Comparison of ENCODE assay signal across 22 mouse cellular contexts in the genomic region with DNA sequence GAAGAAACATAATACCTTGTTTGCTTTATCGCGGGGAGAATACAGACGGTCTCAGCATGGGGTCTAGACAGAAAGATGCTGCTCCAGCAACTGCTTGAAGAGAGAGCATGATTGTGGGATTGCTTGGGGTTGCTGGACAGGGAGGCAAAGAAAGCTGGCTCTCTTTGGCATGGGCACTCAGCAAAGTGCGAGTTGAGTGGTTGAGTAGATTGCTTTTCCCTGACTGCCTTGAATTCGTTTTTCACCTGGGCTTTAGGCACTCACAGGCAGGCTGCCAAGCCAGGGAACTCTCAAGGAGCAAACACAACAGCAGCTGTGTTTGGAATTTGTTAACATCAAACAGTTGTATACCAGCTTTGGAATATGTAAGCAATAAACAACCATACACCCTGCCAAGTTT. TPM values are rescaled to one million over a fixed set of nuclear protein-coding genes. Genes with fewer than 3 reads are reported as not detected.
DNase-seq lines count a peak whose midpoint lies in the region; ATAC-seq and TF ChIP-seq lines count a peak whose summit lies in the region.
"Had no signal": no experiment of that assay in that cellular context is flagged by ENCODE, and none has a peak within 500 bp of the region (broad histone marks: within the 10 kb centered on the region; RNA-seq: fewer than 3 reads in every experiment).

A gene (minus strand): TSS at position 101 of the 400 bp plus-strand sequence.

- H3K4me2 ChIP-seq in forebrain, embryonic 15.5 days (replicated peaks): no peak within 1 kb of the TSS
- H3K4me2 ChIP-seq in forebrain, embryonic 13.5 days: no peak within 1 kb of the TSS
- H3K4me2 ChIP-seq in stomach, embryonic 16.5 days (ENCODE audit: low read depth, low read length): no peak within 1 kb of the TSS
- H3K4me2 ChIP-seq: heart, embryonic 12.5 days; hindbrain, embryonic 15.5 days; limb, embryonic 12.5 days; liver, embryonic 13.5 days; neural tube, embryonic 13.5 days had no signal

- no peak for TF ChIP-seq CTCF in testis, adult 2 months (IDR thresholded peaks at IDR 0.05; ENCODE audit: control insufficient read depth, insufficient read depth, insufficient replicate concordance, low read depth, low read length)

- H3K9ac ChIP-seq in forebrain, embryonic 15.5 days (replicated peaks): no peak within 1 kb of the TSS
- H3K9ac ChIP-seq in forebrain, embryonic 13.5 days: no peak within 1 kb of the TSS
- H3K9ac ChIP-seq in stomach, embryonic 16.5 days (ENCODE audit: low read length): no peak within 1 kb of the TSS
- H3K9ac ChIP-seq: heart, embryonic 12.5 days; hindbrain, embryonic 15.5 days; limb, embryonic 12.5 days; liver, embryonic 13.5 days; neural tube, embryonic 13.5 days had no signal

- peak within 1 kb of the TSS; percentile 79 for H3K27ac ChIP-seq in forebrain, embryonic 15.5 days (replicated peaks)
- no peak within 1 kb of the TSS for H3K27ac ChIP-seq in forebrain, embryonic 13.5 days
- H3K27ac ChIP-seq in testis, adult 2 months (ENCODE audit: control insufficient read depth, insufficient read depth, low read depth, low read length): no peak within 1 kb of the TSS
- no peak within 1 kb of the TSS for H3K27ac ChIP-seq in stomach, embryonic 16.5 days (ENCODE audit: low read length)
- H3K27ac ChIP-seq: hindbrain, embryonic 15.5 days; limb, embryonic 12.5 days; liver, embryonic 13.5 days; neural tube, embryonic 13.5 days had no signal

- no peak for ATAC-seq in forebrain, embryonic 15.5 days (replicated peaks)
- ATAC-seq in forebrain, embryonic 13.5 days: no peak
- ATAC-seq in stomach, embryonic 16.5 days (ENCODE audit: insufficient read depth, low FRiP score): no peak
- ATAC-seq: activated CD4-positive, CD25-positive, alpha-beta regulatory T cell, adult 4 months; lung, postnatal 0 days; Patski had no signal

- no peak for TF ChIP-seq POLR2A in testis, adult 2 months (IDR thresholded peaks at IDR 0.05; ENCODE audit: control insufficient read depth, low read depth, low read length)

- H3K9me3 ChIP-seq in forebrain, embryonic 15.5 days: no peaks in the 10 kb centered on the region
- H3K9me3 ChIP-seq in forebrain, embryonic 13.5 days (replicated peaks): no peaks in the 10 kb centered on the region
- H3K9me3 ChIP-seq in stomach, embryonic 16.5 days (replicated peaks; ENCODE audit: control insufficient read depth, low read length): no peaks in the 10 kb centered on the region
- H3K9me3 ChIP-seq: heart, embryonic 12.5 days; hindbrain, embryonic 15.5 days; limb, embryonic 12.5 days; liver, embryonic 13.5 days; megakaryocyte, embryonic 14.5 days; neural tube, embryonic 13.5 days had no signal

- peaks cover 8% of the 10 kb centered on the region; the same call in 1 of the 2 replicates for H3K4me1 ChIP-seq in forebrain, embryonic 15.5 days
- no peaks in the 10 kb centered on the region for H3K4me1 ChIP-seq in forebrain, embryonic 13.5 days
- no peaks in the 10 kb centered on the region for H3K4me1 ChIP-seq in testis, adult 2 months (ENCODE audit: control insufficient read depth, insufficient read depth, low read length)
- no peaks in the 10 kb centered on the region for H3K4me1 ChIP-seq in stomach, embryonic 16.5 days (ENCODE audit: control insufficient read depth, insufficient read depth, low read length)
- H3K4me1 ChIP-seq: heart, embryonic 12.5 days; hindbrain, embryonic 15.5 days; liver, embryonic 13.5 days; megakaryocyte, embryonic 14.5 days; neural tube, embryonic 13.5 days had no signal

- no peaks in the 10 kb centered on the region for H3K36me3 ChIP-seq in forebrain, embryonic 15.5 days
- no peaks in the 10 kb centered on the region for H3K36me3 ChIP-seq in forebrain, embryonic 13.5 days (ENCODE audit: poor library complexity, severe bottlenecking)
- H3K36me3 ChIP-seq in testis, adult 2 months (ENCODE audit: control insufficient read depth, insufficient read depth, low read length): no peaks in the 10 kb centered on the region
- H3K36me3 ChIP-seq in stomach, embryonic 16.5 days (ENCODE audit: control insufficient read depth, insufficient read depth, low read length): no peaks in the 10 kb centered on the region
- H3K36me3 ChIP-seq: heart, embryonic 12.5 days; hindbrain, embryonic 15.5 days; limb, embryonic 12.5 days; liver, embryonic 13.5 days; neural tube, embryonic 13.5 days had no signal

- H3K27me3 ChIP-seq in forebrain, embryonic 15.5 days: no peaks in the 10 kb centered on the region
- no peaks in the 10 kb centered on the region for H3K27me3 ChIP-seq in forebrain, embryonic 13.5 days
- H3K27me3 ChIP-seq in testis, adult 2 months (ENCODE audit: control insufficient read depth, insufficient read depth, low read length): no peaks in the 10 kb centered on the region
- no peaks in the 10 kb centered on the region for H3K27me3 ChIP-seq in stomach, embryonic 16.5 days (ENCODE audit: control insufficient read depth, insufficient read depth, low read length)
- H3K27me3 ChIP-seq: heart, embryonic 12.5 days; hindbrain, embryonic 15.5 days; limb, embryonic 12.5 days; liver, embryonic 13.5 days; neural tube, embryonic 13.5 days had no signal

- 60% methylated on average over 5 of the region's 5 CpGs for WGBS in forebrain, embryonic 15.5 days
- 79% methylated on average over 5 of the region's 5 CpGs for WGBS in forebrain, embryonic 13.5 days
- 49% methylated on average over 5 of the region's 5 CpGs for WGBS in stomach, embryonic 16.5 days

- no peak for DNase-seq in left cerebral cortex, adult 8-10 months (ENCODE audit: low spot score in 2 of 2)
- DNase-seq in left cerebral cortex, adult 11 months (ENCODE audit: low spot score): no peak
- no peak for DNase-seq in testis, postnatal 14 days (ENCODE audit: low spot score)
- no peak for DNase-seq in heart, adult 8-10 months (ENCODE audit: low spot score)
- DNase-seq: adrenal gland, postnatal 25 days; B cell, adult 2 months; cerebellum, adult 8-10 months; liver, embryonic 13.5 days; right cerebral cortex, postnatal 14 days; thymus, postnatal 36 days had no signal

- no peak within 1 kb of the TSS for H3K4me3 ChIP-seq in forebrain, embryonic 15.5 days
- no peak within 1 kb of the TSS for H3K4me3 ChIP-seq in forebrain, embryonic 13.5 days
- no peak within 1 kb of the TSS for H3K4me3 ChIP-seq in testis, adult 2 months (ENCODE audit: control insufficient read depth, low read depth, low read length)
- H3K4me3 ChIP-seq in stomach, embryonic 16.5 days (replicated peaks; ENCODE audit: low read length): no peak within 1 kb of the TSS
- H3K4me3 ChIP-seq: heart, embryonic 12.5 days; hindbrain, embryonic 15.5 days; limb, embryonic 12.5 days; liver, embryonic 13.5 days; megakaryocyte, embryonic 14.5 days; neural tube, embryonic 13.5 days had no signal

RNA-seq across cellular contexts. Expression of the gene that starts here (rescaled TPM):
- 1.8 and 2.7 TPM in 2 replicates for polyA plus RNA-seq in forebrain, embryonic 15.5 days (2015; fragmentation: Nextera tagmentation; extraction: Ambion mirVana)
- polyA plus RNA-seq in forebrain, embryonic 13.5 days (2015; fragmentation: Nextera tagmentation; extraction: Ambion mirVana): 2.2 and 2.6 TPM in 2 replicates
- total RNA-seq in left cerebral cortex, adult 8-10 months (2022): 10 to 100 TPM; 11.3 to 16.3 (median 13.1) TPM
- polyA plus RNA-seq in testis, adult 2 months (2012; rRNA removed): 584 and 646 TPM in 2 replicates
- 10.5 and 10.7 TPM in 2 replicates for polyA plus RNA-seq in stomach, embryonic 16.5 days (2015; fragmentation: Nextera tagmentation; extraction: Ambion mirVana)
- total RNA-seq in heart, adult 8-10 months (2022): 1 to 10 TPM in 2 of 4 experiments, under 1 TPM in 2; 0.84 to 2.3 (median 0.94) TPM

Comparison
In these comparisons a context has a peak if more than half of its experiments do, and no peak if none do; other contexts are left out.
1. RNA of the gene that starts here (polyA plus RNA-seq): 584 to 646 TPM in testis, adult 2 months; 10.5 to 10.7 TPM in stomach, embryonic 16.5 days, 1.8 to 2.7 TPM in forebrain, embryonic 15.5 days and 2.2 to 2.6 TPM in forebrain, embryonic 13.5 days; every median in the first group is over 10 times any median in the second.